Mouse (Mus musculus) adrenal gland, adult 2 months (tissue): ENCODE measurements around the gene Gp9. TPM values are rescaled to one million over a fixed set of nuclear protein-coding genes. Genes with fewer than 3 reads are reported as not detected.
A peak's percentile ranks its signal among the peaks of the same experiment; 100 is the strongest.

ENCODE experiments used
- DNase-seq: peaks from one replicate; pipeline ENCODE4 v3.0.0; 2021
- polyA plus RNA-seq: library from polyadenylated mRNA; depleted of rRNA; stranded (reverse); fragments of >200 nt; gene quantifications from 2 replicates; pipeline ENCODE4 v1.2.3, GENCODE M21; 2012
- total RNA-seq, 2 experiments: library from RNA; stranded (reverse); gene quantifications; 2 replicates each; pipeline ENCODE4 v1.2.3; 2021

Gp9 gene
- total and polyA plus RNA-seq, 3 experiments: 0.45 to 1.0 TPM; not detected in 1

- no peak for DNase-seq
These were observed 9.4 kb downstream of the Gp9 start for GRCm38 (mm10) chr6:87787108-87787890.

- no peak for DNase-seq
These were observed 10.5 kb downstream of the Gp9 start for GRCm38 (mm10) chr6:87788266-87788895.

GRCm38 (mm10) chr6:87788896-87789587 lies 11.2 kb downstream of the Gp9 start:
- DNase-seq: peak; percentile 59

DNA sequence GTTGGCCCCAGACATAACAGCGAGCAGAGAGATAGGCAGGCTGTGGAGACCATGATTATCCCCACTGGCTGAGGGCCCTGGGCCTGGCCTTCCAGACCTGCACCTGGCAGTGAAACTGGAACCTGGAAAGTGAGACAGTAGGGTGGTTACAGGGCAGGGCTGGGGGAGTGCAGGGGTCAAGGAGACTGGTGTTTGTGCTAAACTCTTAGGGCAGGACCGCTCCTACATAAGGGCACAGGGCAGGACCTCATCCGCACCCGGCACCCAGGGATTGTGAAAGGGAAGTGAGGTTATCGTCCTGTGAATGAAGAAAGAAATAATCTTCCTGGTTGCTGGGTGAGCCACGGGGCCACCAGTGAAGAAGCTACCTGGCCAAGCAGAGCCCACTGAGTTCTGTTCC lies 11.9 kb downstream of the Gp9 start:
- no peak for DNase-seq

GRCm38 (mm10) chr6:87790779-87791480 lies 13.1 kb downstream of the Gp9 start:
- no peak for DNase-seq

GRCm38 (mm10) chr6:87791826-87792225 lies 14.0 kb downstream of the Gp9 start:
- no peak for DNase-seq

DNA sequence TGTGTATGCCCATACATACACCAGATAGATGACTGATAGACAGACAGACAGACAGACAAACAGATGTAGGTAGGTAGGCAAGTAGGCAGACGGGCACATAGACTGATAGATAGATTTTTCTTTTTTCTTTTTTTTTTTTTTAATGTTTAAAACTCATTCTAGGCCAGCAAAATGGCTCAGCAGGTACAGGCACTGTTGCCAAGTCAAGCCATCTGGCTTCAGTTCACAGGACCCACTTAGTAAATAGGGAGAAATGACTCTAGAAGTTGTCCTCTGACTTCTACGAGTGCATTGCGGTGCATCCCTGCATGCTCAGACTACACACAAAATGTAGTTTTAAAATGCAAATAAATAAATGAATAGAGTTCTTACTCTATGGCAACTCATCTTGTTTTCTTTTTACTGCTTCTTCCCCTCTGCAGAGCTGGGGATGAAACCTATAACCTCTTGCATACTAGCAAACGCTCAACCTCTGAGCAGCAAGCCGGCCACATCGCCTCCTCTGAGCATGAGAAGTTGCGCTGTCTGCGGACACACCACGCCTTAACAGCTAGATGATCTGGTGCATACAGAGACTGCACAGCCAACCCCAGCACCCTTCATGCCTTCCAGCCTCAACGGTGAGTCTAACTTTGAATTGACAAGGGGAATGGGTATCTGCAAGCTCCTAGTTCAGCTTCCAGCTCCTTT lies 16.1 kb downstream of the Gp9 start:
- DNase-seq: no peak

DNA sequence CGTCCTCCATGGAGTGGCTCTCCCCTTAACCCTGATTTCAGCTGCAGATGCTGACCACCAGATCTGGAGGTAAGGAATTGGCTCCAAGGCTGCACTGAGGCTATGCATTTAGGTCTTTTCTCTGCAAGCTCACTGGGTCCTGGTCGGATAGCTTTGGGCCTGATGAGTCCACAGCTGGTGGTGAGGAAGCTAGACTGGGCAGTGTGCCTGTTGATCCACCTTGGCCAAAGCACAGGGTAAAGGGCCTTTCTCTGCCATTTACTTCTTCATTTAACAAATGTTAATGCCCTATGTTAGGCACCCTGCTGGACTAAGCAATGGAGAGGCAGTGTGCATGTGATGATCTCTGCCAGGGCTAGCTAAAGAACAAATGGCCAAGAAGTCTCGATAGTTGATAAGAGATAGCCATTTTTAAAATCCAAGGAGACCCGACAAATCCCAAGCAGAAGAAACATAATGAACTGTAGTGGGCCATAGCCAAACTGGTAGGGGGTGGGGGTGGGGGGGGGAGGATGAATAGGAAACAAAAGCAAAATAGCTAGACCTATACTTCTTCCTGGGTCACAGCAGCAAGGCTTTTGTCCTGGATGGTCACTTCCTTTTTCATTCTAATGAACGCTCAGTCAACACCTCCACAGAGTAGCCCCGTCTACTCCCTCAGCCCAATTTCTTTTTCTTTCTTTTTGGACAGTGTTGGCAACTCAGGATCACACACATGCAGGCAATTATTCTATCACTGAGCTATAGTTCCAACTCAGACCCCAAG lies 17.7 kb downstream of the Gp9 start:
- DNase-seq: no peak

DNA sequence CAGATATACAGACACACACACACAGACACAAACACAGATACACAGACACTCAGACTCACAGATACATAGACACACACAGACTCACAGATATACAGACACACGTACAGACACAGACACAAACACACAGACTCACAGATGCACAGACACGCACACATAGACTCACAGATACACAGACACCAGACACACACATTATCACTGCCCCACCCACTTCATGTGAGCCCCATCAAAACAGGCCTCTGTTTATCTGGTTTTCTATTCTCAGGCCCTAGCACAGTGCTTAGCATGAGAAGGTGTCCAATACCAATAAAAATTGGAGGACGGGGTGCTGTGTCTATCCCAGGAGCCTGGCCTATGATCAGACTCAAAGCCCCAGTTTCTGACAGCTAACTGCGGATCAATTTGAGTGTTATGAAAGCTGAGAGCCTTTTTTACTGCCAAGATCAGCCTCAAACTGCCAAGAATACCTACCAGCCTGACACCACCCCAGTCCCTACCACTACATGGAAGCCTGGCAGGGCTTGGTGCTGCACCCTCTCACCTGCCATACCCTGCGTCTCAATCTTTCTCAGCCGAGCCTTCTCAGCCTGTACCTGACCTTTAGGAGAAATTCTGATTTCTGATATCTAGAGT lies 18.5 kb downstream of the Gp9 start:
- no peak for DNase-seq

GRCm38 (mm10) chr6:87797321-87797720 lies 19.4 kb downstream of the Gp9 start:
- no peak for DNase-seq

DNA sequence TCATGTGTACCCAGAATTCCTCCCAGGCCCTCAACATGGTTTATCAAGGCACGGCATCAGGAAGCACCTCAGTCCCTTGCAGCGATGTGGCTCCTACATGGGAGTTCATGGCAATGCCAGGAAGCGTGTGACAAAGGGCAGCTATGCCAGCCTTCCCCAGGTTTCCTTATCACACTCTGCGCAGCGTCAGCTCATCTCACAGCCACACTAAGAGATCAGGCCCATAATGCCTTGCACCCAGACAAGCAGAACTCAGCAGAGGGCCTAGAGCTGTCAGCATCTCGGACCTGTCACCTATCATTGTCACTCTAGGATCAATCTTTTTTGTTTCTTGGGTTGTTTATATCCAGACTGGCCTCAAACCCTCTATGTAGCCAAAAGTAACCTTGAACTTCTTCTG lies 21.7 kb downstream of the Gp9 start:
- DNase-seq: no peak

- no peak for DNase-seq
These were observed 24.6 kb downstream of the Gp9 start for GRCm38 (mm10) chr6:87802462-87802861.

GRCm38 (mm10) chr6:87804036-87804435 lies 26.2 kb downstream of the Gp9 start:
- no peak for DNase-seq

DNA sequence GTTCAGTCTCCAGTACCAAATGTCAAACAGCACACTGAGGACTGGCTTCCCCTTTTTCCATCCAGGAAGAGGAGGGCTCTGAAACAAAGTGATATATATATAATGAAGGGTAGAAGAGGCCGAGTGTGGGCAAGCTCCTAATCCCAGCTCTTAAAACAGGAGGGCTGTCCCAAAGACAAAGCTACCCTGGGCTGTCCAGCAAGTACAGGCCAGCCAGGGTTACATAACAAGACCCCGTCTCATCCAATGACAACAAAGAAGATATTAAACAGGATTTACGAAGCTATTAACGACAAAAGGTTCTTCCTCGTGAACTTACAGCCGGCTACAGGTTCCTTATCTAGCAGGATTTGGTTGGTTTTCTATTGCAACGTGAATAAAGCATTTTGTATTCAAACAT lies 27.0 kb downstream of the Gp9 start:
- DNase-seq: no peak

GRCm38 (mm10) chr6:87805448-87805847 lies 27.6 kb downstream of the Gp9 start:
- no peak for DNase-seq

DNA sequence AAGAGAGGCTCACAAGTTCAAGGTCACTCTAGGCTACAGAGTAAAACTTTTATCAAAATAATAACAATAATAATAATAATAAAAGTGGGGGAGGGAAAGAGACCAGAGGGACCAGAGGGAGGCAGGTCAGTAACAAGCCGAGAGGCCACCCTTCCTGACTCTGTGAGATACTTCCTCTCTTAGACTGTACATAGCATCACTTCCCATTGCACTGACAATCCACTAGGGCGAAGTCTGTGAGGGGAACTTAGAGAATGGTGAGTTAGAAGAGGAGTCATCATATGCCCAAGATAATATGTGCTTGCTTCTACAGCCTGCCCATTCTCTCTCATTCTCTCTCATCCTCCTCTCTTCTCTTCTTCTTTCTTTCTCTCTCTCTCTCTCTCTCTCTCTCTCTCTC lies 28.2 kb downstream of the Gp9 start:
- DNase-seq: no peak

GRCm38 (mm10) chr6:87806857-87807256 lies 29.0 kb downstream of the Gp9 start:
- DNase-seq: peak; percentile 38

DNA sequence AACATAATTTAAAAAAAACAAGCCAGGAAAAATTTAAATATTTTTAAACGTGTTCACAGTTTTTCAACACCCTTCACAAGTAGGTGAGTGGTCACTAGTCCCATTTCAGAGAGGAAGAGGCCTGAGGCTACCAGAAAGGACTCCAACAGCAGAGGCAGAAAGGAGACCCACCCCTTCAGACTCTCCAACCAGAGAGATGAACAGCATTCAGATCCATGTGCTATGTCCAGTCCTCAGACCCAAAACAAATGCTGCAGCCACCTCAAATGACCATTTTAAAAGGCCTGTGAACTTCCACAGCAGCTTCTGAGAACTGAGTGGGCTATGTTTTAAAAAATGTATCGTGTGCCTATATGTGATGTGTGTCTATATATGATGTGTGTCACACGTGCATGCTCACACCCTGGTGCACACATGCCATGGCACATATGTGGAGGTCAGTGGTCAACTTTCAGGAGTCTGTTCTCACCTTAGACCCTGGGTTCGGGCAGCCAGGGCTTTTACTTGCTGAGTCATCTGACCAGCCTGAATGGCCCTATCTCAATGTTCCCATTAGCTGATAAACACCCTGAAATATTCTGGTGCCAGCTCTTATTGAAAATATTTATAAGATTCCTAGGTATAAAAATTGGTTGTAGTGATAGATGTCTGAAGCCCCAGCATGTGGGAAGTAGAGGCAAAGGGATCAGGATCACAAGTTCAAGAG lies 30.0 kb downstream of the Gp9 start:
- DNase-seq: no peak

DNA sequence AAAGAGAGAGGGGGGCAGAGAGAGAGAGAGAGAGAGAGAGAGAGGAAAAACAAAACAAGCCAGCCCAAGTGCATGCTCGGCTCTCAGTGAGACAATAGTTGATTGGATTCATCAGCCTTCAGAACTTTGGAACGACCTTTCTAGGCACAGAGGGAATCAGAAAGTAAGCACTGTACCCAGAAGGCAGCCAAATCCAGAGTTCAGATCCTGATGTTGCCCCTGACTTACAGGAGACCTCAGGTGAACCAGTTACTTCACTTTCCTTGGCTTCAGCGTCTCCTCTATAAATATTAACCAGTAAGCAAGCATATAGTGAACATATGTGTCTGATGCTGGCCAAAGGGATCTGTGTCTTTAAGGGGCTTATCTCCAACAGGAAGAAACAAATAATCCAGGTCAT lies 30.6 kb downstream of the Gp9 start:
- no peak for DNase-seq

- DNase-seq: no peak
These were observed 31.3 kb downstream of the Gp9 start for GRCm38 (mm10) chr6:87809144-87809543.
